Comparison of ENCODE assay signal across 8 mouse cellular contexts in the genomic region with DNA sequence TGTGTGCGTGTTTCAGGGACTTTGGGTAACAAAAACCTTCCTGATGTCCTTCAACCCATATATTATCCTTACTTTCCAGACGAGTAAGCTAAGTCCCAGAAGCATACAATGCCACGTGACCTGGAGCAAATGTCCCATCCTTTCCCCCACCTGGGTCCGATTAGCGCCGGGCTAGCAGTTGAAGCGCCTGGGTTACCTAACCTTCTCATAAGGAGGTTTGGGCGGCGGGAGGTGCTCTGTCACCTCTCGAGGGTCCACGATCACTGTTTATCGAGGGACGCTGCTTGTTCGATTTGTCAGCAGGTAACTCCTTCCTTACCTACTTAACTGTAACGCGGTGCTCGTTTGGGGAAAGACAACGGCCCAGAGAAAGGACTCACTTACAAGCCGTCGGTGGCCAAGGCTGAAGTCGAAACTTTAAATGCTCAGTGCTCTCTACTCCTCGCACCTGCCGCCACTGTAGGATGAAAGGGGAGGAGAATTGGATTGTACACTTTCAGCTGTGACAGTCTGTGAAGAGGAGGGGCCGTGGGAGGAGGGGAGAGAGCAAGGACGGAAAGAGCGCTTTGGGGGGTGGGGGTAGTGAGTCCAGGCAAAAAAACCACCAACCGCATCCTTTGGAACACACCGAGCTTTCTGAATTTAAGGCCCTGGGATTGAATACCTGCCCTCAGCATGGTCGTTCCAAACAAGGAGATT. TPM values are rescaled to one million over a fixed set of nuclear protein-coding genes. Genes with fewer than 3 reads are reported as not detected.
DNase-seq lines count a peak whose midpoint lies in the region; ATAC-seq and TF ChIP-seq lines count a peak whose summit lies in the region.

No protein-coding gene starts in this region.

- H3K27me3 ChIP-seq in testis, adult 2 months (ENCODE audit: control insufficient read depth, insufficient read depth, low read length): peaks cover 5% of the 10 kb centered on the region; the same call in 1 of the 2 replicates
- peaks cover 71% of the 10 kb centered on the region for H3K27me3 ChIP-seq in forebrain, embryonic 11.5 days (ENCODE audit: control insufficient read depth, insufficient read depth, low read length)
- peaks cover 98% of the 10 kb centered on the region for H3K27me3 ChIP-seq in limb, embryonic 15.5 days
- H3K27me3 ChIP-seq in stomach, embryonic 14.5 days (ENCODE audit: control insufficient read depth, insufficient read depth, low read length): peaks cover 68% of the 10 kb centered on the region

- H3K9me3 ChIP-seq in forebrain, embryonic 11.5 days (ENCODE audit: control insufficient read depth, low read length): no peaks in the 10 kb centered on the region
- no peaks in the 10 kb centered on the region for H3K9me3 ChIP-seq in limb, embryonic 15.5 days
- no peaks in the 10 kb centered on the region for H3K9me3 ChIP-seq in stomach, embryonic 14.5 days (ENCODE audit: control insufficient read depth, low read depth, low read length)

- 2% methylated on average over 29 of the region's 29 CpGs for WGBS in forebrain, embryonic 11.5 days
- 3% methylated on average over 29 of the region's 29 CpGs for WGBS in limb, embryonic 15.5 days
- WGBS in stomach, embryonic 14.5 days: 4% methylated on average over 29 of the region's 29 CpGs

- no peaks in the 10 kb centered on the region for H3K36me3 ChIP-seq in testis, adult 2 months (ENCODE audit: control insufficient read depth, insufficient read depth, low read length)
- H3K36me3 ChIP-seq in forebrain, embryonic 11.5 days (ENCODE audit: control insufficient read depth, insufficient read depth, low read length): no peaks in the 10 kb centered on the region
- no peaks in the 10 kb centered on the region for H3K36me3 ChIP-seq in limb, embryonic 15.5 days
- H3K36me3 ChIP-seq in stomach, embryonic 14.5 days (ENCODE audit: control insufficient read depth, insufficient read depth, low read length): no peaks in the 10 kb centered on the region

- H3K9ac ChIP-seq in forebrain, embryonic 11.5 days (ENCODE audit: low read length): no peak overlapping the region
- H3K9ac ChIP-seq in limb, embryonic 15.5 days: no peak overlapping the region
- H3K9ac ChIP-seq in stomach, embryonic 14.5 days (replicated peaks; ENCODE audit: low read depth, low read length): no peak overlapping the region

- ATAC-seq in forebrain, embryonic 11.5 days (replicated peaks; ENCODE audit: low FRiP score): no peak
- no peak for ATAC-seq in limb, embryonic 15.5 days (ENCODE audit: insufficient number of reproducible peaks, low FRiP score, low TSS enrichment, low read depth)
- ATAC-seq in stomach, embryonic 14.5 days (ENCODE audit: insufficient number of reproducible peaks, insufficient read depth, low FRiP score, low read depth): no peak

- H3K4me2 ChIP-seq in forebrain, embryonic 11.5 days (ENCODE audit: low read depth, low read length, severe bottlenecking): peak overlapping the region; percentile 35; the same call in 1 of the 2 replicates
- peak overlapping the region; percentile 84 for H3K4me2 ChIP-seq in limb, embryonic 15.5 days
- peak overlapping the region; percentile 35 for H3K4me2 ChIP-seq in stomach, embryonic 14.5 days (replicated peaks; ENCODE audit: low read depth, low read length)

- no peak for TF ChIP-seq CTCF in testis, adult 2 months (IDR thresholded peaks at IDR 0.05; ENCODE audit: control insufficient read depth, insufficient read depth, insufficient replicate concordance, low read depth, low read length)

- no peak for TF ChIP-seq POLR2A in testis, adult 2 months (IDR thresholded peaks at IDR 0.05; ENCODE audit: control insufficient read depth, low read depth, low read length)

- no peak for DNase-seq in testis, postnatal 14 days (ENCODE audit: low spot score)
- DNase-seq in forebrain, embryonic 11.5 days (ENCODE audit: low spot score): no peak
- no peak for DNase-seq in natural killer cell, adult 2 months (ENCODE audit: low spot score in 2 of 2)
- no peak for DNase-seq in left cerebral cortex, postnatal 36 days (ENCODE audit: low spot score in 2 of 2)
- DNase-seq in ovary, postnatal 36 days (ENCODE audit: low spot score): no peak

- peak overlapping the region; percentile 12 for H3K4me3 ChIP-seq in testis, adult 2 months (ENCODE audit: control insufficient read depth, low read depth, low read length)
- H3K4me3 ChIP-seq in forebrain, embryonic 11.5 days (ENCODE audit: low read depth, low read length): peak overlapping the region; percentile 17; the same call in 1 of the 2 replicates
- H3K4me3 ChIP-seq in limb, embryonic 15.5 days: peak overlapping the region; percentile 45
- H3K4me3 ChIP-seq in stomach, embryonic 14.5 days (ENCODE audit: low read depth, low read length): peak overlapping the region; percentile 26

- peaks cover 32% of the 10 kb centered on the region for H3K4me1 ChIP-seq in testis, adult 2 months (ENCODE audit: control insufficient read depth, insufficient read depth, low read length)
- H3K4me1 ChIP-seq in forebrain, embryonic 11.5 days (replicated peaks; ENCODE audit: control insufficient read depth, insufficient read depth, low read length): peaks cover 19% of the 10 kb centered on the region
- H3K4me1 ChIP-seq in limb, embryonic 15.5 days: peaks cover 38% of the 10 kb centered on the region
- H3K4me1 ChIP-seq in stomach, embryonic 14.5 days (ENCODE audit: control insufficient read depth, insufficient read depth, low read length): peaks cover 28% of the 10 kb centered on the region

- no peak overlapping the region for H3K27ac ChIP-seq in testis, adult 2 months (ENCODE audit: control insufficient read depth, insufficient read depth, low read depth, low read length)
- H3K27ac ChIP-seq in forebrain, embryonic 11.5 days (ENCODE audit: low read depth, low read length): no peak overlapping the region
- no peak overlapping the region for H3K27ac ChIP-seq in limb, embryonic 15.5 days
- H3K27ac ChIP-seq in stomach, embryonic 14.5 days (ENCODE audit: low read length): no peak overlapping the region

- intact Hi-C loops in left cerebral cortex, postnatal 36 days (cut with DNase I): no loop called here

RNA-seq across cellular contexts. Expression of gene Dnajc5g, which starts 11.8 kb away (rescaled TPM):
- 172 and 183 TPM in 2 replicates for polyA plus RNA-seq in testis, adult 2 months (2012; rRNA removed)
- not detected in 2 replicates for polyA plus RNA-seq in forebrain, embryonic 11.5 days (2014; fragmentation: Nextera tagmentation; extraction: Ambion mirVana)
- polyA plus RNA-seq in limb, embryonic 15.5 days (2015; fragmentation: Nextera tagmentation; extraction: Ambion mirVana): not detected in 2 replicates
- polyA plus RNA-seq in stomach, embryonic 14.5 days (2014; fragmentation: Nextera tagmentation; extraction: Ambion mirVana): not detected in 2 replicates
- total RNA-seq in left cerebral cortex, postnatal 36 days (2021): not detected

RNA-seq across cellular contexts. Expression of gene Slc30a3, which starts 13.8 kb away (rescaled TPM):
- polyA plus RNA-seq in testis, adult 2 months (2012; rRNA removed): 311 and 315 TPM in 2 replicates
- 0.79 and 1.2 TPM in 2 replicates for polyA plus RNA-seq in forebrain, embryonic 11.5 days (2014; fragmentation: Nextera tagmentation; extraction: Ambion mirVana)
- polyA plus RNA-seq in limb, embryonic 15.5 days (2015; fragmentation: Nextera tagmentation; extraction: Ambion mirVana): 0.50 and 0.66 TPM in 2 replicates
- 0.30 and 0.52 TPM in 2 replicates for polyA plus RNA-seq in stomach, embryonic 14.5 days (2014; fragmentation: Nextera tagmentation; extraction: Ambion mirVana)
- total RNA-seq in left cerebral cortex, postnatal 36 days (2021): 100 to 1,000 TPM; 155 to 159 TPM

RNA-seq across cellular contexts. Expression of gene Trim54, which starts 22.3 kb away (rescaled TPM):
- polyA plus RNA-seq in testis, adult 2 months (2012; rRNA removed): 9.8 and 11.1 TPM in 2 replicates
- polyA plus RNA-seq in forebrain, embryonic 11.5 days (2014; fragmentation: Nextera tagmentation; extraction: Ambion mirVana): not detected in 2 replicates
- polyA plus RNA-seq in limb, embryonic 15.5 days (2015; fragmentation: Nextera tagmentation; extraction: Ambion mirVana): 7.6 and 21.7 TPM in 2 replicates
- not detected in 2 replicates for polyA plus RNA-seq in stomach, embryonic 14.5 days (2014; fragmentation: Nextera tagmentation; extraction: Ambion mirVana)
- total RNA-seq in left cerebral cortex, postnatal 36 days (2021): 1 to 10 TPM; 1.4 to 2.8 TPM

RNA-seq across cellular contexts. Expression of gene Cad, which starts 39.7 kb away (rescaled TPM):
- polyA plus RNA-seq in testis, adult 2 months (2012; rRNA removed): 11.2 and 14.0 TPM in 2 replicates
- 44.3 and 55.4 TPM in 2 replicates for polyA plus RNA-seq in forebrain, embryonic 11.5 days (2014; fragmentation: Nextera tagmentation; extraction: Ambion mirVana)
- polyA plus RNA-seq in limb, embryonic 15.5 days (2015; fragmentation: Nextera tagmentation; extraction: Ambion mirVana): 25.1 and 26.3 TPM in 2 replicates
- polyA plus RNA-seq in stomach, embryonic 14.5 days (2014; fragmentation: Nextera tagmentation; extraction: Ambion mirVana): 21.7 and 26.3 TPM in 2 replicates
- total RNA-seq in left cerebral cortex, postnatal 36 days (2021): 10 to 100 TPM; 18.1 to 21.8 TPM

RNA-seq across cellular contexts. Expression of gene Ucn, which starts 44.4 kb away (rescaled TPM):
- polyA plus RNA-seq in testis, adult 2 months (2012; rRNA removed): 0.57 and 1.4 TPM in 2 replicates
- not detected in 2 replicates for polyA plus RNA-seq in forebrain, embryonic 11.5 days (2014; fragmentation: Nextera tagmentation; extraction: Ambion mirVana)
- not detected in 2 replicates for polyA plus RNA-seq in limb, embryonic 15.5 days (2015; fragmentation: Nextera tagmentation; extraction: Ambion mirVana)
- polyA plus RNA-seq in stomach, embryonic 14.5 days (2014; fragmentation: Nextera tagmentation; extraction: Ambion mirVana): not detected in 2 replicates
- total RNA-seq in left cerebral cortex, postnatal 36 days (2021): 1 to 10 TPM in 1 of 2 experiments, not detected in 1; 2.4 TPM

Comparison
In these comparisons a context has a peak if more than half of its experiments do, and no peak if none do; other contexts are left out.
1. RNA of gene Dnajc5g, which starts 11.8 kb away (polyA plus RNA-seq): 172 to 183 TPM in testis, adult 2 months; not detected in forebrain, embryonic 11.5 days, not detected in limb, embryonic 15.5 days and not detected in stomach, embryonic 14.5 days; every median in the first group is over 100 times any median in the second.
2. RNA of gene Slc30a3, which starts 13.8 kb away (polyA plus RNA-seq): 311 to 315 TPM in testis, adult 2 months; 0.79 to 1.2 TPM in forebrain, embryonic 11.5 days, 0.50 to 0.66 TPM in limb, embryonic 15.5 days and 0.30 to 0.52 TPM in stomach, embryonic 14.5 days; every median in the first group is over 100 times any median in the second.
3. Peak in every context shown above with its lines, with median percentiles within 50 percentile points of each other: H3K4me3 ChIP-seq and H3K4me2 ChIP-seq.